Mouse (Mus musculus): ENCODE measurements around the gene Sec14l2. TPM values are rescaled to one million over a fixed set of nuclear protein-coding genes. Genes with fewer than 3 reads are reported as not detected.
A peak's percentile ranks its signal among the peaks of the same experiment; 100 is the strongest.

The Sec14l2 gene
- 1.5 and 2.1 TPM in 2 replicates for polyA plus RNA-seq (2015; fragmentation: Nextera tagmentation; extraction: Ambion mirVana)

- Histone ChIP-seq H3K9ac (replicated peaks; ENCODE audit: low read length) (no peak within 1 kb of the TSS), H3K4me2 (replicated peaks; ENCODE audit: low read depth, low read length) (no peak within 1 kb of the TSS), H3K27me3 (ENCODE audit: insufficient read depth, low read length) (peaks cover 9% of the 10 kb centered on the region; the same call in 1 of the 2 replicates), H3K9me3 (ENCODE audit: low read length) (peaks cover 16% of the 10 kb centered on the region), H3K27ac (ENCODE audit: low read length) (no peak within 1 kb of the TSS), H3K36me3 (ENCODE audit: insufficient read depth, low read length) (no peaks in the 10 kb centered on the region), H3K4me1 (ENCODE audit: insufficient read depth, low read length) (peaks cover 3% of the 10 kb centered on the region; the same call in 1 of the 2 replicates), H3K4me3 (ENCODE audit: low read length) (no peak within 1 kb of the TSS)
- ATAC-seq (ENCODE audit: low FRiP score, low TSS enrichment): no peak
- 80% methylated on average over 10 of the region's 10 CpGs for WGBS
These were observed at the start of gene Sec14l2 for GRCm38 (mm10) chr11:4122742-4123579. TSS of gene Sec14l2 (minus strand) at chr11:4123415.

- peaks cover 86% of the 10 kb centered on the region for H3K36me3 ChIP-seq (ENCODE audit: insufficient read depth, low read length)
- no peak overlapping the region for H3K9ac ChIP-seq (replicated peaks; ENCODE audit: low read length)
- no peaks in the 10 kb centered on the region for H3K9me3 ChIP-seq (ENCODE audit: low read length)
- WGBS: 87% methylated on average over 7 of the region's 7 CpGs
- H3K4me1 ChIP-seq (ENCODE audit: insufficient read depth, low read length): peaks cover 7% of the 10 kb centered on the region
- no peak overlapping the region for H3K27ac ChIP-seq (ENCODE audit: low read length)
- H3K27me3 ChIP-seq (ENCODE audit: insufficient read depth, low read length): no peaks in the 10 kb centered on the region
- H3K4me2 ChIP-seq (replicated peaks; ENCODE audit: low read depth, low read length): no peak overlapping the region
- ATAC-seq (ENCODE audit: low FRiP score, low TSS enrichment): no peak
- H3K4me3 ChIP-seq (ENCODE audit: low read length): no peak overlapping the region
These were observed 43.4 kb upstream of the Sec14l2 start for GRCm38 (mm10) chr11:4166467-4167090.

- Histone ChIP-seq H3K27ac (ENCODE audit: low read length) (no peak overlapping the region), H3K4me3 (ENCODE audit: low read length) (no peak overlapping the region), H3K4me2 (replicated peaks; ENCODE audit: low read depth, low read length) (no peak overlapping the region), H3K4me1 (ENCODE audit: insufficient read depth, low read length) (peaks cover 17% of the 10 kb centered on the region), H3K9ac (replicated peaks; ENCODE audit: low read length) (peak overlapping the region; percentile 39; the same call in 1 of the 2 replicates), H3K36me3 (ENCODE audit: insufficient read depth, low read length) (peaks cover 68% of the 10 kb centered on the region), H3K9me3 (ENCODE audit: low read length) (no peaks in the 10 kb centered on the region), H3K27me3 (ENCODE audit: insufficient read depth, low read length) (no peaks in the 10 kb centered on the region)
- no peak for ATAC-seq (ENCODE audit: low FRiP score, low TSS enrichment)
- 97% methylated on average over 2 of the region's 2 CpGs for WGBS
These were observed 41.5 kb upstream of the Sec14l2 start for GRCm38 (mm10) chr11:4164701-4165100.

GRCm38 (mm10) chr11:4160758-4161480 is 37.7 kb upstream of the Sec14l2 start:
- peak overlapping the region; percentile 86 for H3K9ac ChIP-seq (replicated peaks; ENCODE audit: low read length)
- 6% methylated on average over 15 of the region's 15 CpGs for WGBS
- H3K4me1 ChIP-seq (ENCODE audit: insufficient read depth, low read length): peaks cover 23% of the 10 kb centered on the region
- no peaks in the 10 kb centered on the region for H3K27me3 ChIP-seq (ENCODE audit: insufficient read depth, low read length)
- H3K4me3 ChIP-seq (ENCODE audit: low read length): peak overlapping the region; percentile 86
- ATAC-seq (ENCODE audit: low FRiP score, low TSS enrichment): no peak
- H3K27ac ChIP-seq (ENCODE audit: low read length): peak overlapping the region; percentile 90
- H3K36me3 ChIP-seq (ENCODE audit: insufficient read depth, low read length): peaks cover 39% of the 10 kb centered on the region
- no peaks in the 10 kb centered on the region for H3K9me3 ChIP-seq (ENCODE audit: low read length)
- peak overlapping the region; percentile 97 for H3K4me2 ChIP-seq (replicated peaks; ENCODE audit: low read depth, low read length)

GRCm38 (mm10) chr11:4159808-4160708 is 36.8 kb upstream of the Sec14l2 start, which contains the start of the genes Ccdc157 and Sf3a1:
TSS of gene Ccdc157 (minus strand) at chr11:4160293.
TSS of gene Sf3a1 (plus strand) at chr11:4160350.
- H3K27me3 ChIP-seq (ENCODE audit: insufficient read depth, low read length): no peaks in the 10 kb centered on the region
- peak within 1 kb of the TSS; percentile 97 for H3K4me2 ChIP-seq (replicated peaks; ENCODE audit: low read depth, low read length)
- H3K4me1 ChIP-seq (ENCODE audit: insufficient read depth, low read length): peaks cover 23% of the 10 kb centered on the region
- peak within 1 kb of the TSS; percentile 86 for H3K4me3 ChIP-seq (ENCODE audit: low read length)
- peak; percentile 98 for ATAC-seq (ENCODE audit: low FRiP score, low TSS enrichment)
- H3K9me3 ChIP-seq (ENCODE audit: low read length): no peaks in the 10 kb centered on the region
- peaks cover 31% of the 10 kb centered on the region for H3K36me3 ChIP-seq (ENCODE audit: insufficient read depth, low read length)
- H3K27ac ChIP-seq (ENCODE audit: low read length): peak within 1 kb of the TSS; percentile 90
- 2% methylated on average over 51 of the region's 54 CpGs for WGBS
- peak within 1 kb of the TSS; percentile 86 for H3K9ac ChIP-seq (replicated peaks; ENCODE audit: low read length)

- Histone ChIP-seq H3K9me3 (ENCODE audit: low read length) (no peaks in the 10 kb centered on the region), H3K4me1 (ENCODE audit: insufficient read depth, low read length) (peaks cover 23% of the 10 kb centered on the region), H3K4me3 (ENCODE audit: low read length) (no peak overlapping the region), H3K27ac (ENCODE audit: low read length) (no peak overlapping the region), H3K27me3 (ENCODE audit: insufficient read depth, low read length) (no peaks in the 10 kb centered on the region), H3K9ac (replicated peaks; ENCODE audit: low read length) (no peak overlapping the region), H3K4me2 (replicated peaks; ENCODE audit: low read depth, low read length) (no peak overlapping the region), H3K36me3 (ENCODE audit: insufficient read depth, low read length) (peaks cover 19% of the 10 kb centered on the region)
- 89% methylated on average over 3 of the region's 3 CpGs for WGBS
- ATAC-seq (ENCODE audit: low FRiP score, low TSS enrichment): no peak
These were observed 35.5 kb upstream of the Sec14l2 start for GRCm38 (mm10) chr11:4158676-4159075.

- Histone ChIP-seq H3K9ac (replicated peaks; ENCODE audit: low read length) (no peak overlapping the region), H3K4me3 (ENCODE audit: low read length) (no peak overlapping the region), H3K4me1 (ENCODE audit: insufficient read depth, low read length) (peaks cover 8% of the 10 kb centered on the region), H3K27ac (ENCODE audit: low read length) (no peak overlapping the region), H3K27me3 (ENCODE audit: insufficient read depth, low read length) (no peaks in the 10 kb centered on the region), H3K36me3 (ENCODE audit: insufficient read depth, low read length) (no peaks in the 10 kb centered on the region), H3K9me3 (ENCODE audit: low read length) (no peaks in the 10 kb centered on the region), H3K4me2 (replicated peaks; ENCODE audit: low read depth, low read length) (no peak overlapping the region)
- ATAC-seq (ENCODE audit: low FRiP score, low TSS enrichment): no peak
- WGBS: 79% methylated on average over 5 of the region's 5 CpGs
These were observed 32.4 kb upstream of the Sec14l2 start for GRCm38 (mm10) chr11:4155641-4156040.

- Histone ChIP-seq H3K27ac (ENCODE audit: low read length) (no peak overlapping the region), H3K4me2 (replicated peaks; ENCODE audit: low read depth, low read length) (no peak overlapping the region), H3K9ac (replicated peaks; ENCODE audit: low read length) (no peak overlapping the region), H3K9me3 (ENCODE audit: low read length) (no peaks in the 10 kb centered on the region), H3K4me3 (ENCODE audit: low read length) (no peak overlapping the region), H3K36me3 (ENCODE audit: insufficient read depth, low read length) (no peaks in the 10 kb centered on the region), H3K4me1 (ENCODE audit: insufficient read depth, low read length) (no peaks in the 10 kb centered on the region), H3K27me3 (ENCODE audit: insufficient read depth, low read length) (no peaks in the 10 kb centered on the region)
- WGBS: 97% methylated on average over 7 of the region's 7 CpGs
- ATAC-seq (ENCODE audit: low FRiP score, low TSS enrichment): no peak
These were observed 30.5 kb upstream of the Sec14l2 start for GRCm38 (mm10) chr11:4153694-4154093.

- 91% methylated on average over 6 of the region's 6 CpGs for WGBS
- no peak for ATAC-seq (ENCODE audit: low FRiP score, low TSS enrichment)
- H3K27ac ChIP-seq (ENCODE audit: low read length): no peak overlapping the region
These were observed 26.7 kb upstream of the Sec14l2 start for GRCm38 (mm10) chr11:4149886-4150285.

More at GRCm38 (mm10) chr11:4149886-4150285, 26.7 kb upstream of the Sec14l2 start:
- Histone ChIP-seq H3K27me3 (ENCODE audit: insufficient read depth, low read length) (no peaks in the 10 kb centered on the region), H3K36me3 (ENCODE audit: insufficient read depth, low read length) (no peaks in the 10 kb centered on the region; the same call in 1 of the 2 replicates), H3K4me2 (replicated peaks; ENCODE audit: low read depth, low read length) (no peak overlapping the region), H3K4me3 (ENCODE audit: low read length) (no peak overlapping the region), H3K4me1 (ENCODE audit: insufficient read depth, low read length) (no peaks in the 10 kb centered on the region), H3K9me3 (ENCODE audit: low read length) (no peaks in the 10 kb centered on the region), H3K9ac (replicated peaks; ENCODE audit: low read length) (no peak overlapping the region)

Data from kidney, embryonic 16.5 days (tissue).